Mouse (Mus musculus): Measurements from ENCODE around the gene Hipk2. TPM values are rescaled to one million over a fixed set of nuclear protein-coding genes. Genes with fewer than 3 reads are reported as not detected.

The Hipk2 gene
- 20.6 and 21.8 TPM in 2 replicates for polyA plus RNA-seq (2016; fragmentation: Nextera tagmentation; extraction: Ambion mirVana)

DNA sequence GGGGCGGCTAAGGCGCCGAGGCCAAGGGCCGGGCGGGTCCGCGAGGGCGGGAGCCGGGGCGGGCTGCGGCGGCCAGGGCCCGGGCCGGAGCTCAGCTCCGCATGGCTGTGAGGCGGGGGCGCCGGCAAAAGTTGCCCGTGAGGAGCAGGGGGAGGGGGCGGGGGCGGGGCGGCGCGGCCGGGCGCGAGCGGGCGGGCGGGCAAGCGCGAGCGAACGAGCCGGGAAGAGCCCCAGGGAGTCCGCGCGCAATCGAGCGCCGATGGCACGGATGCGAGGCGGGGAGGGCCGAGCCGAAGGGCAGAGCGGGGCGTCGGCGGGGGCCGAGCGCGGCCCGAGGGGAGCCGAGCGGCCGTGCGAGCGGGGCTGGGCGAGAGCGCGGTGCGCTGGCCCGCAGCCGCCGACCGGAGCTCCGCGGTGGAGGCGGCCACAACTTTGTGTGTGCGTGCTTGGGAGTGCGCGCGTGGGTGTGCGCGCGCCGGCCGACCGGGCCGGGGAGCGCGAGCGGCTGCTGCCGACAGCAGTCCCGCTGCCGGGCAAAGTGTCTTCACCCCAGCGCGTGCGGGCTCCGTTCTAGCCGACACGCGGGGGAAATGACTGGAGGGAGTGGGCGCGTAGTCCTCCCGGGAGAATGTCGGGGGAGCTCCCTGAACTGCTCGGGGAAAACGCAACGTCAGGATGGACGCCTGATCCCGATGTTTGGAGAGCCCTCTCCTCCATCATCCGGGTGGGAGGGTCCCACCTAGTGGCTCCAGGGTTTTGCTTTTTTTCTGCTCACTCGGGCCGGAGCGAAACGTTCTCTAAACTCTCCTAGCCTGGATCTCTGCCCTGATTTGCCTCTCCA lies at the start of gene Hipk2:
TSS of gene Hipk2 (minus strand) at position 95 of the 841 bp plus-strand sequence.
- Histone ChIP-seq H3K9me3 (replicated peaks) (no peaks in the 10 kb centered on the region), H3K27ac (peak within 1 kb of the TSS; percentile 99), H3K36me3 (peaks cover 7% of the 10 kb centered on the region), H3K4me3 (peak within 1 kb of the TSS; percentile 91), H3K27me3 (ENCODE audit: low read depth, poor library complexity, severe bottlenecking) (peaks cover 12% of the 10 kb centered on the region), H3K4me1 (peaks cover 32% of the 10 kb centered on the region)
- 2% methylated on average over 95 of the region's 108 CpGs for WGBS
- peak; percentile 92 for DNase-seq (ENCODE audit: low spot score)

DNA sequence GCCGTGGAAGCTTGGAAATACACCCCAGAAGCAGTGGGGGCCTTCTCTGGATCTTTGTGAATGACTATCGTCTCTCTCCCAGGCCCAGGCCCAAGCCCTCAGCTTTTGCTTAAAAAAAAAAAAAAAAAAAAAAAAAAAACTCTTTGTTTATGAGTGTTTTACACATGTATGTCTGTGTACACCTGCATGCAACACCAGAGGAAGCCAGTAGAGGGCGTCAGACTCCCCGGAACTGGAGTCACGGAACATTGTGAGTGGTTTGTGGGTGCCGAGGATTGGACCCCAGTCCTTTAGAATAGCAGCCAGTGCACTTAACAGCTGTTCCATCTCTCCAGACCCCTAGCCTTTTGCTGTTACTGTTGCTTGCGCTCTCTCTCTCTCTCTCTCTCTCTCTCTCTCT lies 49.8 kb upstream of the Hipk2 start:
- peak overlapping the region; percentile 50 for H3K27ac ChIP-seq
- 58% methylated on average over 7 of the region's 7 CpGs for WGBS
- H3K4me3 ChIP-seq: peak overlapping the region; percentile 33
- peak; percentile 42 for DNase-seq (ENCODE audit: low spot score)
- H3K9me3 ChIP-seq (replicated peaks): no peaks in the 10 kb centered on the region
- H3K36me3 ChIP-seq: no peaks in the 10 kb centered on the region
- no peaks in the 10 kb centered on the region for H3K27me3 ChIP-seq (ENCODE audit: low read depth, poor library complexity, severe bottlenecking)
- H3K4me1 ChIP-seq: peaks cover 15% of the 10 kb centered on the region

DNA sequence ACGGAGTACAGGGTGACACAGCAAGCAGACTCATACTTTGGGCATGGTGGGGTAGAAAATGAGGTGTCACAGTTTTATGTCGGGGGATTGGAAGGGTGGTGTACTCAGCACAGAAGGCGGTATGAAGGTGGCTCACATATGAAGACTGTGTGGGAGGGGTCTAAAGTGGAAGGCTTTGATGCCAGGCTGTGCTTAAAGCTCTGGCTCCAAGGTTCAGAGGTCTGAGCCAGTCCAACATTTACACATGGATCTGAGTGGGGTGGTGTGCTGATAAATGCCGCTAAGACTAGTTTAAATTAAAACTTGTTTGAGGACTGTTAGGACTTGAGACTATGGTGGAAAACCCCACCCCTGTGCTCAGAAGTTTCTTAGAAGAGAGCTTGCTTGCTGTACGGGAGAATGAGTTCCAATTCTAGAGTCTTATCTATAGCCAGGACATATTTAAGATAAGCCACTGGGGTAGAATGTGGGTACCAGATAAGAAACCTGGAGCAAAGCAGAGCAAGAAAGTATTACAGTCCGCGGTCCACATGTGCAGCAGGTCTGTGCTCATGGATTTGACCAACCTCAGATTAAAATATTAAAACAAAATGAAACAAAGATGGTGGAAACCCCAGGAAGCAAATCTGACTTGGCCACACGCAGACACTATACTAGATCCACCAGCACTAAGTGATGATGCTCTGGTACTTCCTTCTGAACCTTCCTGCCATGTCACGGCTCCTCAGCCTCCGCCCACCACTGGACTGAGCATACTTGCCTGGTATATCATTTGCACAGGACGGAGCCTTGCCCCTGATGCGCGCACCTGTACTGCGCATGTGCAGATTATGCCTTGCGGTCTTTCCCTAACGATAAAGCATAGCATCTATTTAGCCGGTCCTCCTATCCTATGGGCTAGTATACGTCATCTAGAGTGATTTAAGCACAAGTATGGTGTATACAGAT lies 48.2 kb upstream of the Hipk2 start:
- no peak overlapping the region for H3K27ac ChIP-seq
- 93% methylated on average over 18 of the region's 18 CpGs for WGBS
- H3K4me1 ChIP-seq: peaks cover 15% of the 10 kb centered on the region
- H3K27me3 ChIP-seq (ENCODE audit: low read depth, poor library complexity, severe bottlenecking): no peaks in the 10 kb centered on the region
- no peaks in the 10 kb centered on the region for H3K9me3 ChIP-seq (replicated peaks)
- DNase-seq (ENCODE audit: low spot score): no peak
- no peaks in the 10 kb centered on the region for H3K36me3 ChIP-seq
- no peak overlapping the region for H3K4me3 ChIP-seq

DNA sequence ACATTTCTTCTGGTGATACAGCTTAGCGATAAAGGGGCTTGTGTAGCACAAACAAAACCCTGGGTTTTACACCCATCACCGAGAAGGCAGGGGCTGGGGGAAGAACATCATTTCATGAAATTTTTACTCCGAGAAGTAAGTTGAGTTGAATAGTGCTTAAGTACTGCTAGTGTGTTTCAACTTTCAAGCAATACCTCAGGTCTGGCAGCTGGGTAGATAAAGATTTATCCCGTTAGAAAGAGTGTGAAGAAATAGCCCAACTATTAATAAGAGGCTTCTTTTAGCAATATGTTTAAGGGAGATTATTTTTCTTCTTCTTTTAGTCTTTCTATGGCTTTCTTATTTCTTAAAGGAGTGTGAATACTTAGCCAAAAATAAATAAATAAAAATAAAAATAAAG lies 47.5 kb upstream of the Hipk2 start:
- Histone ChIP-seq H3K27ac (no peak overlapping the region), H3K27me3 (ENCODE audit: low read depth, poor library complexity, severe bottlenecking) (no peaks in the 10 kb centered on the region), H3K4me3 (no peak overlapping the region), H3K36me3 (no peaks in the 10 kb centered on the region), H3K4me1 (peaks cover 15% of the 10 kb centered on the region), H3K9me3 (replicated peaks) (no peaks in the 10 kb centered on the region)
- WGBS: 93% methylated on average over 4 of the region's 4 CpGs
- no peak for DNase-seq (ENCODE audit: low spot score)

DNA sequence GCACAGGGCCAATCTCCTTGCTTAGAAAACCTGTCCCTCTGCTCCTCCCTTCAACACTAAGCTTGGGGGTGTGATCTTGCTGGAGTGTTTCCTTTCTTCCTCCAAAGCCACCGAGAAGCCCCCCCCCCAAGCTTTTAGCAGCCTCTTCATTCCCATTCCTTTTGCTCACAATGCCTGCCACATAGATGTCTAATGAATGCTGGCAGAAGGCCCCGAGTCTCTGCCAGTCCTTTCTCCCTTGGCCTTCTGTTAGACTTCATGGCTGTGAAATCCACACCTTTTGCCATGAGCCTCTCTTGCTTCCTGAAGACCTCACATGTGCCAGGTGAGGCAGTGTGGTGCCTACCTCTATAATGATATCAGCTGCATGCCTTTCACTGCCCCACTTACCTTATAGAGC lies 46.6 kb upstream of the Hipk2 start:
- Histone ChIP-seq H3K9me3 (replicated peaks) (no peaks in the 10 kb centered on the region), H3K36me3 (no peaks in the 10 kb centered on the region), H3K4me3 (no peak overlapping the region), H3K4me1 (peaks cover 11% of the 10 kb centered on the region), H3K27ac (no peak overlapping the region), H3K27me3 (ENCODE audit: low read depth, poor library complexity, severe bottlenecking) (no peaks in the 10 kb centered on the region)
- 57% methylated on average over 2 of the region's 2 CpGs for WGBS
- no peak for DNase-seq (ENCODE audit: low spot score)

DNA sequence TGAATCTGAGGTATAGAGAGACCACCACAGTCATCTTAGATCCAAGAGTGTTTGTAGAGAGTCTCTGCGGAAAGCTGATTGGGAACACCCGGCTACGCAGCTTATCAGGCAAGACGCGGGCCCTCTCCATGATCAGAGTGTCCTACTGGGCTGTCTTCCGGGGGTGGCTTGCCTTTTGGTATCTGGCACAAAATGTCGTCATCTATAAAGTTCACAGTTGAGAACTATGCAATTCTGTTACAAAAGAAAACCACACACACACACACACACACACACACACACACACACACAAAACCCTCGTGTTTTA lies 45.8 kb upstream of the Hipk2 start:
- Histone ChIP-seq H3K27ac (0 out of 2 replicates have a peak overlapping the region, but pooled peaks have one; percentile 15), H3K4me3 (no peak overlapping the region), H3K27me3 (ENCODE audit: low read depth, poor library complexity, severe bottlenecking) (no peaks in the 10 kb centered on the region), H3K36me3 (no peaks in the 10 kb centered on the region), H3K9me3 (replicated peaks) (no peaks in the 10 kb centered on the region), H3K4me1 (peaks cover 5% of the 10 kb centered on the region)
- 88% methylated on average over 8 of the region's 8 CpGs for WGBS
- DNase-seq (ENCODE audit: low spot score): no peak

DNA sequence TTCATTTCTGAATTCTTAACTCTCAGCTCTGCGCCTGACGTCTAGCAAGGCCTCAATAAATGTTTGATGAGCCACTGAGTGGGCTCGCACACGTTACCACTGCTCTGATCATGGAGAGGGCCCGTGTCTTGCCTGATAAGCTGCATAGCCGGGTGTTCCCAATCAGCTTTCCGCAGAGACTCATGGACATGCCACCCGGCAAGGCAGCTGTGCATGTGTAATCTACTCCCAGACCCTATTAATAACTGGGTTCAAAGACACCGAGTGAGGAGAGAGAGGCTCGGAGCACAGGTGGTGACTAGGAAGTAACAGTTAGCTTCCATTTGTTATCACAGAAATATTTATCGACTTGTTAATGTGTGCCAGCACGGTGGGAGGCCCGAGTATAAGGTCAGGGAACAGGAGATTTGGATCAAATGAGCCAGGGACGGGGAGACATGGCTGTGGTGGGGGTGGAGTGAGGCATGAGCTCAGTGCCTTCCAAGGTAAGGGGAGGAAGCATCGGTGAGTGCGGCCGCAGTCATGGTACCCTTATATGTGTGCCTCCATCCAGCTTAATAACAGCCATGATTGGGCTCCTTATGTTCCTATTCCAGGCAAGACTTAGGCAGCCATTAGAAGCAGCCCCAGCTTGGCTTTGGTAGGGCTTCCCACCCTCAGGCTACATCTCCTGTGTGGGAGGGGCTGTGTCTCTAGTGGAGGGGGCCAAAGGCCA lies 45.3 kb upstream of the Hipk2 start:
- H3K4me3 ChIP-seq: no peak overlapping the region
- peaks cover under 1% of the 10 kb centered on the region; the same call in 1 of the 2 replicates for H3K4me1 ChIP-seq
- WGBS: 86% methylated on average over 17 of the region's 17 CpGs
- 0 out of 2 replicates have a peak overlapping the region, but pooled peaks have one; percentile 15 for H3K27ac ChIP-seq
- no peaks in the 10 kb centered on the region for H3K9me3 ChIP-seq (replicated peaks)
- H3K36me3 ChIP-seq: no peaks in the 10 kb centered on the region
- no peak for DNase-seq (ENCODE audit: low spot score)
- no peaks in the 10 kb centered on the region for H3K27me3 ChIP-seq (ENCODE audit: low read depth, poor library complexity, severe bottlenecking)

DNA sequence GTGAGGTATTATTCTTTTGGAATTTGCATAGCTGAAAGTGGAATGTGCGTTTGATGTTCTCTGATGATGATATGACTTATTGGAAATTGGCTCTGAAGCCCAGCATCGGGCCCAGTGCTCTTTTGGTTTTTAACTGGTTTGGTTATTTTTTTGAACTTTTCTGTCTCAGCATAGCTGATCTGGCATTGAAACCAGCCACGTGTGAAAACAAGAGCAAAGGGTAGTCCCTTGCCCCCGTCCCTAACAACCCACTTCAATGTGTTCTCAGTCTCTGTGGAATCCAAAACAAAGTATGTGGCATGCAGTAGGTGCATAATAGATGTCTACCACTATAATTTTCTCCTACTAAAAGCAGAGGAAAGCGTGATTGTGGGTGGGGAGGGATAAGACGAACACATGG lies 44.2 kb upstream of the Hipk2 start:
- H3K27ac ChIP-seq: no peak overlapping the region
- 87% methylated on average over 6 of the region's 6 CpGs for WGBS

DNA sequence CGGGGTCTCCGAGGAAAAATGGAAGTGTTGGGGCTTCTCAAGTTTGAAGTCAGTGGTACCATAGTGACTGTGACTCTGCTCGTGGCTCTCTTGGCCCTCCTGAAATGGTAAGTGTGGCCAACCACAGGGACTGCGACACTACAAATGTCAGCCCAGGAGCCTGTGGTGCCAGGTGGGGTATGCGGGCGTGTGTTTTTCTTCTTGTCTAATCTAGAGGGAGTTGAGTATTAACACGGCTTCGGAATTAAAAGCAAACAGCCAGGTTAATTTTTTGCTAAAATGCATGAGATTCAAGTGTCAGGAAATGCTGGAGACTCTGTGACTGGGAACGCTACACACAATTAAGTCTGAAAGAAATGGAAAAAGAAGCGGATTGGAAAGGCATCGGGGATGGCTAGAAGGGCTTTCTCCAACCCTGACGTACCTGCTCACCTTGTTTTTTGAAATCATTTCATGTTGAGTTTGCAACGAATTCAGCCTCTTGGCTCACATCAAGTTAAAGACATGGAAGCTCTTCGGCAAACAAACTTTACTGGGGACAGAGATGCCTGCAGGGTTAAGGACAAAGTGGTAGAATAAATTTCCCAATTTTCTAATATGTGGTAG lies 43.3 kb upstream of the Hipk2 start:
- H3K27ac ChIP-seq: no peak overlapping the region
- no peaks in the 10 kb centered on the region for H3K9me3 ChIP-seq (replicated peaks)
- no peaks in the 10 kb centered on the region for H3K36me3 ChIP-seq
- WGBS: 91% methylated on average over 14 of the region's 14 CpGs
- no peaks in the 10 kb centered on the region for H3K27me3 ChIP-seq (ENCODE audit: low read depth, poor library complexity, severe bottlenecking)
- no peak overlapping the region for H3K4me3 ChIP-seq
- H3K4me1 ChIP-seq: no peaks in the 10 kb centered on the region; the same call in 1 of the 2 replicates
- no peak for DNase-seq (ENCODE audit: low spot score)

More for the DNA sequence above, 44.2 kb upstream of the Hipk2 start:
- no peaks in the 10 kb centered on the region; the same call in 1 of the 2 replicates for H3K4me1 ChIP-seq
- H3K36me3 ChIP-seq: no peaks in the 10 kb centered on the region
- no peak overlapping the region for H3K4me3 ChIP-seq
- DNase-seq (ENCODE audit: low spot score): no peak
- no peaks in the 10 kb centered on the region for H3K27me3 ChIP-seq (ENCODE audit: low read depth, poor library complexity, severe bottlenecking)
- no peaks in the 10 kb centered on the region for H3K9me3 ChIP-seq (replicated peaks)

DNA sequence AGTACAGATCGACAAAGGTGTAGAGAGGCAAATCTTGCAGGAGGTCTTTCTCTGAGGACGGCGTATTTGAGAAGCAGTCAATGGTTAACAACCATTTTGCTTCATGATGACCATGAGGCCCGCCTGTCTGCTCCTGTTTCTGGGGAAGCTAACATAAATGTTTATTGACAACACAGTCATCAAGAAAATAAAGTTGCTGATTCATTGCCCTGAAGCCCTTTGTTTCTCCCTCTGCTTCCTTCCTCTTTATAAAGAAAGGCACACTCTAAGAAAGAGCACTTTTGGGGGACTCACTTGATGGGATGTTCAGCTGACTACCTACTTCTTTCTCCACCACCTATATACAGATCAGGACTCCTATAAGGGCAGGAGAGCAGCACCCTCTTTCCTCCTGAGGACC lies 42.8 kb upstream of the Hipk2 start:
- Histone ChIP-seq H3K9me3 (replicated peaks) (no peaks in the 10 kb centered on the region), H3K4me3 (no peak overlapping the region), H3K27me3 (ENCODE audit: low read depth, poor library complexity, severe bottlenecking) (no peaks in the 10 kb centered on the region), H3K4me1 (no peaks in the 10 kb centered on the region; the same call in 1 of the 2 replicates), H3K27ac (no peak overlapping the region), H3K36me3 (no peaks in the 10 kb centered on the region)
- no peak for DNase-seq (ENCODE audit: low spot score)
- WGBS: 92% methylated on average over 4 of the region's 4 CpGs

DNA sequence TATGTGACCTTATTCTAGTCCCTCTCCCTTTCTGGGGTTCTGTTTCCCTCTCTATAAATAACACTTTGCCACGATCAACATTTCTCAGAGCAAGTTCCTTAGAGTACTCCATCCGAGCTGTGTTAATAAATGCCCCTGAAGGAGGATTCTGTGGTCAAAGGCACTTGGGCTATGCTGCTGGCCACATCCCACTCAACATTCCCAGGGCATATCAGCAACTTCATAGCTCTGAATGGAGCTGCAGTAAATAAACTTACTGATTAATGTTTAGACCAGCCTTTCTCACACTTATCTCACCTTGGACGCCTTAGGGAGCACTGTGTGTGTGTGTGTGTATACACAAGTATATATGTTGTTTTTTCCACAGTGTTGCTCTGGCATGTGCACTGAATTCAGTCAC lies 41.5 kb upstream of the Hipk2 start:
- H3K27me3 ChIP-seq (ENCODE audit: low read depth, poor library complexity, severe bottlenecking): no peaks in the 10 kb centered on the region
- H3K4me1 ChIP-seq: no peaks in the 10 kb centered on the region; the same call in 1 of the 2 replicates
- no peaks in the 10 kb centered on the region for H3K9me3 ChIP-seq (replicated peaks)
- no peak overlapping the region for H3K4me3 ChIP-seq
- WGBS: 80% methylated on average over 3 of the region's 3 CpGs
- DNase-seq (ENCODE audit: low spot score): no peak
- no peaks in the 10 kb centered on the region for H3K36me3 ChIP-seq
- no peak overlapping the region for H3K27ac ChIP-seq

DNA sequence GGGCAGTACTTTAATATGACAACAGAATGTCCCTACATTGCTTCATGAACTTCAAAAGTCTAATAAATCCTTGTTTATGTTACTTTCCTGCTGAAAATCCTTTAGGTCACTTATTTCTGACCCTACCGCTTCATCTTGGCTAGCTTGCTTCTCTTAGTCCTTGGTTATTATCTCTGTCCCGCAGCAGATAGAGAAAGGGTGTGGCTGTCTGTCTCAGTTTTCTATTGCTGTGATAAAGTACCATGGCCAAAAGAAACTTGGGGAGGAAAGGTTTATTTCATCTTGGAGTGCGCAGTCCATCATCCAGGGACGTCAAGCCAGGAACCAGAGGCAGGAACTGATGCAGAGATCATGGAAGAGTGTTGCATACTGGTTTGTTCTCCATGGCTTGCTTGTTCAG lies 40.6 kb upstream of the Hipk2 start:
- Histone ChIP-seq H3K9me3 (replicated peaks) (no peaks in the 10 kb centered on the region), H3K36me3 (no peaks in the 10 kb centered on the region), H3K27ac (no peak overlapping the region), H3K4me3 (no peak overlapping the region), H3K27me3 (ENCODE audit: low read depth, poor library complexity, severe bottlenecking) (no peaks in the 10 kb centered on the region), H3K4me1 (no peaks in the 10 kb centered on the region; the same call in 1 of the 2 replicates)
- 88% methylated on average over 4 of the region's 4 CpGs for WGBS
- no peak for DNase-seq (ENCODE audit: low spot score)
